Mouse (Mus musculus): Measurements from ENCODE around the gene Ppef1. TPM values are rescaled to one million over a fixed set of nuclear protein-coding genes. Genes with fewer than 3 reads are reported as not detected.

Ppef1 gene
- polyA plus RNA-seq, 1 experiment: not detected

GRCm38 (mm10) chrX:160745399-160745798 is 9.8 kb upstream of the Ppef1 start:
- Histone ChIP-seq H3K4me1 (ENCODE audit: control insufficient read depth, insufficient read depth, low read length) (no peaks in the 10 kb centered on the region), H3K27ac (ENCODE audit: insufficient read depth, low read depth, low read length) (no peak overlapping the region), H3K4me3 (ENCODE audit: insufficient read depth, low read depth, low read length) (no peak overlapping the region)
- WGBS: 96% methylated on average over 1 of the region's 1 CpGs
- TF ChIP-seq POLR2A (IDR thresholded peaks at IDR 0.05; ENCODE audit: insufficient read depth, low read depth, low read length) (no peak), CTCF (IDR thresholded peaks at IDR 0.05; ENCODE audit: insufficient read depth, low read depth, low read length) (no peak)

- TF ChIP-seq POLR2A (IDR thresholded peaks at IDR 0.05; ENCODE audit: insufficient read depth, low read depth, low read length) (no peak), CTCF (IDR thresholded peaks at IDR 0.05; ENCODE audit: insufficient read depth, low read depth, low read length) (no peak)
- WGBS: 23% methylated on average over 1 of the region's 1 CpGs
- no peak overlapping the region for H3K4me3 ChIP-seq (ENCODE audit: insufficient read depth, low read depth, low read length)
Observed at GRCm38 (mm10) chrX:160699171-160699570, 36.4 kb downstream of the Ppef1 start.

GRCm38 (mm10) chrX:160691559-160691958 is 44.0 kb downstream of the Ppef1 start:
- H3K4me3 ChIP-seq (ENCODE audit: insufficient read depth, low read depth, low read length): no peak overlapping the region
- TF ChIP-seq POLR2A (IDR thresholded peaks at IDR 0.05; ENCODE audit: insufficient read depth, low read depth, low read length) (no peak), CTCF (IDR thresholded peaks at IDR 0.05; ENCODE audit: insufficient read depth, low read depth, low read length) (no peak)
- WGBS: 82% methylated on average over 3 of the region's 3 CpGs

More at GRCm38 (mm10) chrX:160699171-160699570, 36.4 kb downstream of the Ppef1 start:
- Histone ChIP-seq H3K27ac (ENCODE audit: insufficient read depth, low read depth, low read length) (no peak overlapping the region), H3K4me1 (ENCODE audit: control insufficient read depth, insufficient read depth, low read length) (no peaks in the 10 kb centered on the region)

GRCm38 (mm10) chrX:160690094-160690493 is 45.5 kb downstream of the Ppef1 start:
- no peaks in the 10 kb centered on the region for H3K4me1 ChIP-seq (ENCODE audit: control insufficient read depth, insufficient read depth, low read length)
- no peak overlapping the region for H3K27ac ChIP-seq (ENCODE audit: insufficient read depth, low read depth, low read length)
- H3K4me3 ChIP-seq (ENCODE audit: insufficient read depth, low read depth, low read length): no peak overlapping the region
- 95% methylated on average over 2 of the region's 2 CpGs for WGBS
- TF ChIP-seq CTCF (IDR thresholded peaks at IDR 0.05; ENCODE audit: insufficient read depth, low read depth, low read length) (no peak), POLR2A (IDR thresholded peaks at IDR 0.05; ENCODE audit: insufficient read depth, low read depth, low read length) (no peak)

More at GRCm38 (mm10) chrX:160691559-160691958, 44.0 kb downstream of the Ppef1 start:
- H3K27ac ChIP-seq (ENCODE audit: insufficient read depth, low read depth, low read length): no peak overlapping the region
- no peaks in the 10 kb centered on the region for H3K4me1 ChIP-seq (ENCODE audit: control insufficient read depth, insufficient read depth, low read length)

- Histone ChIP-seq H3K4me3 (ENCODE audit: insufficient read depth, low read depth, low read length) (no peak overlapping the region), H3K27ac (ENCODE audit: insufficient read depth, low read depth, low read length) (no peak overlapping the region), H3K4me1 (ENCODE audit: control insufficient read depth, insufficient read depth, low read length) (no peaks in the 10 kb centered on the region)
- WGBS: 67% methylated on average over 1 of the region's 1 CpGs
- TF ChIP-seq CTCF (IDR thresholded peaks at IDR 0.05; ENCODE audit: insufficient read depth, low read depth, low read length) (no peak), POLR2A (IDR thresholded peaks at IDR 0.05; ENCODE audit: insufficient read depth, low read depth, low read length) (no peak)
Observed at GRCm38 (mm10) chrX:160669992-160670391, 65.6 kb downstream of the Ppef1 start.

- WGBS: 36% methylated on average over 4 of the region's 4 CpGs
Observed at GRCm38 (mm10) chrX:160610882-160611644, 124.5 kb downstream of the Ppef1 start.

GRCm38 (mm10) chrX:160610482-160610881 is 125.1 kb downstream of the Ppef1 start:
- H3K4me1 ChIP-seq (ENCODE audit: control insufficient read depth, insufficient read depth, low read length): no peaks in the 10 kb centered on the region
- H3K4me3 ChIP-seq (ENCODE audit: insufficient read depth, low read depth, low read length): no peak overlapping the region
- TF ChIP-seq POLR2A (IDR thresholded peaks at IDR 0.05; ENCODE audit: insufficient read depth, low read depth, low read length) (no peak), CTCF (IDR thresholded peaks at IDR 0.05; ENCODE audit: insufficient read depth, low read depth, low read length) (no peak)
- WGBS: 58% methylated on average over 2 of the region's 2 CpGs
- H3K27ac ChIP-seq (ENCODE audit: insufficient read depth, low read depth, low read length): no peak overlapping the region

More at GRCm38 (mm10) chrX:160610882-160611644, 124.5 kb downstream of the Ppef1 start:
- no peak for TF ChIP-seq CTCF (IDR thresholded peaks at IDR 0.05; ENCODE audit: insufficient read depth, low read depth, low read length)
- TF ChIP-seq POLR2A (IDR thresholded peaks at IDR 0.05; ENCODE audit: insufficient read depth, low read depth, low read length): no peak
- Histone ChIP-seq H3K4me1 (ENCODE audit: control insufficient read depth, insufficient read depth, low read length) (no peaks in the 10 kb centered on the region), H3K27ac (ENCODE audit: insufficient read depth, low read depth, low read length) (no peak overlapping the region), H3K4me3 (ENCODE audit: insufficient read depth, low read depth, low read length) (no peak overlapping the region)

GRCm38 (mm10) chrX:160609849-160610248 is 125.7 kb downstream of the Ppef1 start:
- TF ChIP-seq CTCF (IDR thresholded peaks at IDR 0.05; ENCODE audit: insufficient read depth, low read depth, low read length): no peak
- TF ChIP-seq POLR2A (IDR thresholded peaks at IDR 0.05; ENCODE audit: insufficient read depth, low read depth, low read length): no peak
- 50% methylated on average over 3 of the region's 3 CpGs for WGBS
- H3K27ac ChIP-seq (ENCODE audit: insufficient read depth, low read depth, low read length): no peak overlapping the region
- H3K4me3 ChIP-seq (ENCODE audit: insufficient read depth, low read depth, low read length): no peak overlapping the region
- H3K4me1 ChIP-seq (ENCODE audit: control insufficient read depth, insufficient read depth, low read length): peaks cover 3% of the 10 kb centered on the region; the same call in 1 of the 2 replicates

- Histone ChIP-seq H3K27ac (ENCODE audit: insufficient read depth, low read depth, low read length) (peak overlapping the region; percentile 97), H3K4me1 (ENCODE audit: control insufficient read depth, insufficient read depth, low read length) (peaks cover 23% of the 10 kb centered on the region), H3K4me3 (ENCODE audit: insufficient read depth, low read depth, low read length) (no peak overlapping the region)
- no peak for TF ChIP-seq CTCF (IDR thresholded peaks at IDR 0.05; ENCODE audit: insufficient read depth, low read depth, low read length)
- no peak for TF ChIP-seq POLR2A (IDR thresholded peaks at IDR 0.05; ENCODE audit: insufficient read depth, low read depth, low read length)
- 15% methylated on average over 6 of the region's 6 CpGs for WGBS
Observed at GRCm38 (mm10) chrX:160603981-160604541, 131.5 kb downstream of the Ppef1 start.

Measured in olfactory bulb, adult 2 months (tissue).